Mouse (Mus musculus) CH12.LX (cell line): ENCODE measurements around the gene Zfp219.

ENCODE experiments used
- CTCF ChIP-seq, 2 experiments: IDR thresholded peaks in 1 of 2; conservative IDR thresholded peaks in 1 of 2; 2 replicates each; pipeline ENCODE4 v1.5.1; 2011 to 2012; ENCODE audit warnings: low read depth in 2 of 2, low read length in 2 of 2, improper control_type of control experiment in 1 of 2, inconsistent platforms in 1 of 2, mild to moderate bottlenecking in 1 of 2, moderate library complexity in 1 of 2
- POLR2A ChIP-seq: IDR thresholded peaks from 2 replicates; pipeline ENCODE4 v1.6.1; 2011; ENCODE audit warnings: low read depth, mild to moderate bottlenecking, improper control_type of control experiment, low read length
- POLR2AphosphoS2 ChIP-seq: IDR thresholded peaks from 2 replicates; pipeline ENCODE4 v1.6.1; 2011; ENCODE audit warnings: low read depth, low read length, improper control_type of control experiment
- USF1 ChIP-seq: IDR thresholded peaks from 2 replicates; pipeline ENCODE4 v1.6.1; 2014; ENCODE audit warnings: low read depth, mild to moderate bottlenecking, inconsistent platforms, low read length, improper control_type of control experiment

DNA sequence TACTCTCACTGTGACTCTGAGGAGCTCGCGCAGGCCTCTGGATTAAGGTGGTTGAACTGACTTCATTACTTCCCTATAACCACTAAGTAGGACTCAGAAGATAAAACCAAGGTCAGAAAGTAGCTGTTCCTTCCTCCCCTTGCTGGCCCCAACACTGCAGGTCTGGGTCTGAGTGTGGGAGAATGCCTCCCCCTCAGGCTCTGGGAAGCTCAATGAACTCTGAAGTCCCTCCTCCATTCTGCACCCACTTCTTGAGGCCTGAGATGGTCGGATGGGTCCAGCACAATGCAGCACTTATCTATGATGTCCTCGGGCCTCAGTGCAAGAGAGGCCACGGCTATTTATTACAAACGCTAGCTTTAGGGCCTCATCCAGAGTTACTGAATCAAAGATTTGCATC, 14.9 kb downstream of the Zfp219 start:
- TF ChIP-seq USF1 (no peak), POLR2A (no peak), CTCF (conservative IDR thresholded peaks at IDR 0.05 in 1 of 2, IDR thresholded peaks at IDR 0.05 in 1 of 2; ENCODE audit: low read depth in 2 of 2, low read length in 2 of 2) (no peak), POLR2AphosphoS2 (no peak)
